ENCODE assay signal across 8 mouse cellular contexts in the genomic region with DNA sequence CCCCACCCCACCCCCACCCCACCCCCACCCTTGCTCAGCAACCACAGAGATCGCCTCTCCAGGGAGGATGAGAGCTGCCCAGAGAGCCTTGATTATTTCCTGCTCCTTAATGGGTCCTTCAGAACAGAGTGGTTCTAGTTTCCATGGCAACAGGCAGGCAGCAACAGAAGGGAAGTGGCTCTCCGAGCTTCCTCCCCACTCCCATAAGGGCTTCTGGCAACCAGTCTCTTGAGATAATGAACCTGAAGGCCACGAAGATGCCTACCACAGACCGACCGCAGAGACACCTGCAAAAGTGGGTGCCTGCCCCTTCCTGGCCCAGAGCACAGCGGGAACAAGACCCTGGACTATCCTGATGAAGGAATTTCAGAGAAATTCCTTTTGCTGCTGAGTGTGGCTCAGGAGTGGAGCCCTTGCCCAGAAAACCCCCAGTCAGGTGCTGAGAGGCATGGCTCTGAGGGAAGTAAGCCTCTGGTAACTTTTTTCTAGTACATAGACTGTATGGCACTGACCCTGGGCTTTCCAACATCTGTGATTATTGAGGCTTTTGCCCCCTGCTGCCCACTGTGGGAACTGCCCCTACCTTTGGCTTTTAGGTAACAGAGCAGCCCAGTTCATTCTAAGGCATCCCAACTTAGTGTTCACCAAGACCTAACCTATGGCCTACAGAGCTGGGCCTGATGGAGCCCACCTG. TPM values are rescaled to one million over a fixed set of nuclear protein-coding genes. Genes with fewer than 3 reads are reported as not detected.
DNase-seq lines count a peak whose midpoint lies in the region; ATAC-seq and TF ChIP-seq lines count a peak whose summit lies in the region.

No protein-coding gene starts in this region.

- H3K27me3 ChIP-seq in forebrain, embryonic 11.5 days (ENCODE audit: control insufficient read depth, insufficient read depth, low read length) = no peaks in the 10 kb centered on the region
- H3K27me3 ChIP-seq in hindbrain, embryonic 14.5 days (ENCODE audit: control insufficient read depth, insufficient read depth, low read length) = no peaks in the 10 kb centered on the region
- H3K27me3 ChIP-seq in small intestine, adult 2 months (ENCODE audit: control insufficient read depth, insufficient read depth, low read length) = no peaks in the 10 kb centered on the region

- no peak overlapping the region for H3K27ac ChIP-seq in forebrain, embryonic 11.5 days (ENCODE audit: low read depth, low read length)
- H3K27ac ChIP-seq in hindbrain, embryonic 14.5 days = peak overlapping the region; percentile 82
- H3K27ac ChIP-seq in small intestine, adult 2 months (ENCODE audit: insufficient read depth, low read depth, low read length) = no peak overlapping the region

- H3K36me3 ChIP-seq in forebrain, embryonic 11.5 days (ENCODE audit: control insufficient read depth, insufficient read depth, low read length) = no peaks in the 10 kb centered on the region
- H3K36me3 ChIP-seq in hindbrain, embryonic 14.5 days (replicated peaks; ENCODE audit: control insufficient read depth, insufficient read depth) = no peaks in the 10 kb centered on the region
- H3K36me3 ChIP-seq in small intestine, adult 2 months (ENCODE audit: control insufficient read depth, insufficient read depth, low read length) = no peaks in the 10 kb centered on the region

- H3K4me1 ChIP-seq in forebrain, embryonic 11.5 days (replicated peaks; ENCODE audit: control insufficient read depth, insufficient read depth, low read length) = peaks cover 8% of the 10 kb centered on the region
- H3K4me1 ChIP-seq in hindbrain, embryonic 14.5 days (replicated peaks; ENCODE audit: control insufficient read depth, insufficient read depth, low read length) = peaks cover 5% of the 10 kb centered on the region
- peaks cover 2% of the 10 kb centered on the region; the same call in 1 of the 2 replicates for H3K4me1 ChIP-seq in small intestine, adult 2 months (ENCODE audit: control insufficient read depth, insufficient read depth, insufficient read length, low read length)

- H3K9ac ChIP-seq in forebrain, embryonic 11.5 days (ENCODE audit: low read length) = no peak overlapping the region
- H3K9ac ChIP-seq in hindbrain, embryonic 14.5 days = 0 out of 2 replicates have a peak overlapping the region, but pooled peaks have one; percentile 21

- no peak for TF ChIP-seq POLR2A in small intestine, adult 2 months (IDR thresholded peaks at IDR 0.05; ENCODE audit: low read depth, low read length)

- ATAC-seq in forebrain, embryonic 11.5 days (replicated peaks; ENCODE audit: low FRiP score) = peak; percentile 29; the same call in 1 of the 2 replicates
- peak; percentile 58 for ATAC-seq in hindbrain, embryonic 14.5 days (ENCODE audit: low FRiP score)

- DNase-seq in gastrocnemius, adult 18-20 months (ENCODE audit: low spot score) = peak; percentile 62
- no peak for DNase-seq in gastrocnemius, postnatal 25 days
- DNase-seq in adrenal gland, adult 8-10 months = peak; percentile 46
- peak; percentile 80 for DNase-seq in forebrain, embryonic 11.5 days (ENCODE audit: low spot score)
- DNase-seq in hindbrain, embryonic 14.5 days (ENCODE audit: low spot score) = peak; percentile 71
- peak; percentile 67 to 79 for DNase-seq in left cerebral cortex, adult 8-10 months (ENCODE audit: low spot score in 2 of 2)
- peak; percentile 69 for DNase-seq in mesoderm, embryonic 11.5 days (ENCODE audit: low read depth, low spot score)

- H3K4me2 ChIP-seq in forebrain, embryonic 11.5 days (ENCODE audit: low read depth, low read length, severe bottlenecking) = 0 out of 2 replicates have a peak overlapping the region, but pooled peaks have one; percentile 18
- peak overlapping the region; percentile 38 for H3K4me2 ChIP-seq in hindbrain, embryonic 14.5 days (replicated peaks)

- peak; percentile 69; the same call in 1 of the 2 replicates for TF ChIP-seq CTCF in small intestine, adult 2 months (IDR thresholded peaks at IDR 0.05; ENCODE audit: extremely low read depth, insufficient read length, insufficient replicate concordance, low read depth, low read length)

- H3K4me3 ChIP-seq in forebrain, embryonic 11.5 days (ENCODE audit: low read depth, low read length) = no peak overlapping the region
- no peak overlapping the region for H3K4me3 ChIP-seq in hindbrain, embryonic 14.5 days (replicated peaks; ENCODE audit: low read length)
- H3K4me3 ChIP-seq in small intestine, adult 2 months (ENCODE audit: low read depth, low read length) = no peak overlapping the region

- 25% methylated on average over 6 of the region's 6 CpGs for WGBS in forebrain, embryonic 11.5 days
- WGBS in hindbrain, embryonic 14.5 days = 24% methylated on average over 6 of the region's 6 CpGs
- WGBS in small intestine, adult 2 months = 16% methylated on average over 6 of the region's 6 CpGs

- no peaks in the 10 kb centered on the region for H3K9me3 ChIP-seq in forebrain, embryonic 11.5 days (ENCODE audit: control insufficient read depth, low read length)
- no peaks in the 10 kb centered on the region for H3K9me3 ChIP-seq in hindbrain, embryonic 14.5 days (ENCODE audit: control insufficient read depth, low read length)

RNA-seq across cellular contexts. Expression of gene Fem1a, which starts 5.3 kb away (rescaled TPM):
- 100 to 1,000 TPM; 157 to 172 TPM for total RNA-seq in gastrocnemius, adult 18-20 months (2021)
- 100 to 1,000 TPM; 133 to 135 TPM for total RNA-seq in gastrocnemius, postnatal 25 days (2021)
- 10 to 100 TPM; 30.4 to 32.5 (median 31.2) TPM for total RNA-seq in adrenal gland, adult 8-10 months (2022)
- 16.5 and 16.6 TPM in 2 replicates for polyA plus RNA-seq in forebrain, embryonic 11.5 days (2014; fragmentation: Nextera tagmentation; extraction: Ambion mirVana)
- polyA plus RNA-seq in hindbrain, embryonic 14.5 days (2014; fragmentation: Nextera tagmentation; extraction: Ambion mirVana) = 21.0 and 21.8 TPM in 2 replicates
- 10 to 100 TPM; 33.1 to 34.5 (median 33.8) TPM for total RNA-seq in left cerebral cortex, adult 8-10 months (2022)
- polyA plus RNA-seq in small intestine, adult 2 months (2012; rRNA removed) = 21.3 and 22.9 TPM in 2 replicates

RNA-seq across cellular contexts. Expression of gene Ticam1, which starts 25.3 kb away (rescaled TPM):
- 1 to 10 TPM; 2.0 to 2.5 TPM for total RNA-seq in gastrocnemius, adult 18-20 months (2021)
- 1 to 10 TPM; 2.8 to 3.0 TPM for total RNA-seq in gastrocnemius, postnatal 25 days (2021)
- 10 to 100 TPM; 23.9 to 26.3 (median 24.8) TPM for total RNA-seq in adrenal gland, adult 8-10 months (2022)
- polyA plus RNA-seq in forebrain, embryonic 11.5 days (2014; fragmentation: Nextera tagmentation; extraction: Ambion mirVana) = 2.5 and 3.0 TPM in 2 replicates
- polyA plus RNA-seq in hindbrain, embryonic 14.5 days (2014; fragmentation: Nextera tagmentation; extraction: Ambion mirVana) = 1.4 and 1.5 TPM in 2 replicates
- total RNA-seq in left cerebral cortex, adult 8-10 months (2022) = 1 to 10 TPM; 5.7 to 8.4 (median 6.5) TPM
- polyA plus RNA-seq in small intestine, adult 2 months (2012; rRNA removed) = 39.7 and 96.6 TPM in 2 replicates

RNA-seq across cellular contexts. Expression of gene Dpp9, which starts 32.6 kb away (rescaled TPM):
- total RNA-seq in gastrocnemius, adult 18-20 months (2021) = 10 to 100 TPM; 35.6 to 41.6 TPM
- 10 to 100 TPM; 27.1 to 31.8 TPM for total RNA-seq in gastrocnemius, postnatal 25 days (2021)
- total RNA-seq in adrenal gland, adult 8-10 months (2022) = 10 to 100 TPM; 35.6 to 41.4 (median 39.6) TPM
- 48.0 and 50.6 TPM in 2 replicates for polyA plus RNA-seq in forebrain, embryonic 11.5 days (2014; fragmentation: Nextera tagmentation; extraction: Ambion mirVana)
- 23.4 and 26.2 TPM in 2 replicates for polyA plus RNA-seq in hindbrain, embryonic 14.5 days (2014; fragmentation: Nextera tagmentation; extraction: Ambion mirVana)
- 10 to 100 TPM; 56.1 to 61.3 (median 59.8) TPM for total RNA-seq in left cerebral cortex, adult 8-10 months (2022)
- polyA plus RNA-seq in small intestine, adult 2 months (2012; rRNA removed) = 27.4 and 39.4 TPM in 2 replicates

RNA-seq across cellular contexts. Expression of gene Plin3, which starts 41.4 kb away (rescaled TPM):
- 10 to 100 TPM; 32.4 to 50.3 TPM for total RNA-seq in gastrocnemius, adult 18-20 months (2021)
- total RNA-seq in gastrocnemius, postnatal 25 days (2021) = 10 to 100 TPM; 35.3 to 39.1 TPM
- 100 to 1,000 TPM in 3 of 4 experiments, 10 to 100 TPM in 1; 92.6 to 117 (median 103) TPM for total RNA-seq in adrenal gland, adult 8-10 months (2022)
- 37.5 and 44.6 TPM in 2 replicates for polyA plus RNA-seq in forebrain, embryonic 11.5 days (2014; fragmentation: Nextera tagmentation; extraction: Ambion mirVana)
- polyA plus RNA-seq in hindbrain, embryonic 14.5 days (2014; fragmentation: Nextera tagmentation; extraction: Ambion mirVana) = 13.9 and 16.4 TPM in 2 replicates
- total RNA-seq in left cerebral cortex, adult 8-10 months (2022) = 10 to 100 TPM; 14.6 to 18.2 (median 15.4) TPM
- polyA plus RNA-seq in small intestine, adult 2 months (2012; rRNA removed) = 137 and 299 TPM in 2 replicates

RNA-seq across cellular contexts. Expression of gene Arrdc5, which starts 48.8 kb away (rescaled TPM):
- not detected for total RNA-seq in gastrocnemius, adult 18-20 months (2021)
- total RNA-seq in gastrocnemius, postnatal 25 days (2021) = not detected
- total RNA-seq in adrenal gland, adult 8-10 months (2022) = not detected
- polyA plus RNA-seq in forebrain, embryonic 11.5 days (2014; fragmentation: Nextera tagmentation; extraction: Ambion mirVana) = not detected in 2 replicates
- not detected in 2 replicates for polyA plus RNA-seq in hindbrain, embryonic 14.5 days (2014; fragmentation: Nextera tagmentation; extraction: Ambion mirVana)
- not detected for total RNA-seq in left cerebral cortex, adult 8-10 months (2022)
- not detected in 2 replicates for polyA plus RNA-seq in small intestine, adult 2 months (2012; rRNA removed)
